Mouse (Mus musculus) liver, adult 2 months (tissue): Measurements from ENCODE around the gene Gale.

Experiments used
- CTCF ChIP-seq: fragments of 200-500 bp; IDR thresholded peaks from 2 replicates; pipeline ENCODE4 v1.5.1; 2011; ENCODE audit warnings: low read depth, low read length, control low read depth
- POLR2A ChIP-seq: fragments of 200-500 bp; IDR thresholded peaks from 2 replicates; pipeline ENCODE4 v1.6.1; 2011; ENCODE audit warnings: low read length, control low read depth; ENCODE audit not compliant: insufficient read depth; ENCODE audit errors: extremely low read depth

DNA sequence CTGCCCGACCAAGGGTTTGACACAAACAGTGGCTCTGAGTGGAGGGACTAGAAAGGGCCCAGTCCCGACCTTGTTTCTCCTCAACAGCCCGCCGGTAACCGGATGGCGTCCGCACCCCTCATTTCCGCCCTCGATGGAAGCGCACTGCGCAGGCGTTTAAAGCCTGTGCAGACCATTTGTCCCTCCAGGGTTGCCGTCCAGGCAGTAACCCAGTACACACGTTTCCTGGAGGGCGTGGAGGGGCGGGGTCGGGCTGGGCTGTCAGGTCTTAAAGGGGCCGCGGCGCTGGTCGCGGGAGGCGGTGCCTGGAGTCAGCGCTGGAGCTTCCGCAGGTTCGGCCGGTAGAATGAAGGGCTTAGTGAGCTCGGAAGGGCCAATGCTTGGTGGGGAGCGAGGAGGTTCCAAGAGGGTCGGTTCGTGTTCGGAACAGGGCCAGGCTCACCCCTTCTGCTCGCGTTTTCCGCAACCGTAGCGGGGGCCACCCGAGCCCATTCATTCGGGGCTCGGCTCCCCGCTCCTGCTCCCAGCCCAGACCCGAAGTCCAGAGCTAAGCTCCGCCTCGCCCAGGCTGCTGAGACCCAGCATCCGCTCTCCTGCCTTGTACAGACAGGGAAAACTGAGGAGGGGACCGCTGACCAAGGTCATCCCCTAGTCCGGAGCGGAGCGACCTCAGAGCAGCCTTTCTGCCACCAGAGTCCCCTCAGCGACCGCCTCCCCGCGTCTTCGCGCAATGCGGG is at the start of gene Gale:
- TF ChIP-seq CTCF (no peak), POLR2A (peak; percentile 90)
